Mouse (Mus musculus): ENCODE results near the gene Krt20.

DNA sequence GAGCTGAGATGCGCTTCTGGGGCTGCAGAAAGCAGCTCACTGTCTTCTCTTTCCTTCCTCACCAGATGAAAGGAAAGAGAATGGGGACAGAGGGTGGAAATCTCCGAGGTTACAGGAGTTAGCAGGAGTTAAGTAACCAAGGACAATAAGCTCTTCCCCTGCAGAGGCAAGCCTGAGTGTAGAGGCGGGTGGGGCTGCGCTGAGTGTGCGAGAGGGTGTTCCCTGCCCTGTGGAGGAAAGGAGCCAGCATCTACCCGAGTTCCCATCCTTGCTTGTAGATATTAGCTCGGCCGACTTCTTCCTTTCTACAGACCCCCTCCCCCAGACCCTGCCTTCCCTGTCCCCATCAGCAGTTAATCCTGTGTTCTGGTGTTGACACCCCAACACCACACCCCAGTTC lies 39.1 kb downstream of the Krt20 start:
- TF ChIP-seq CTCF (conservative IDR thresholded peaks at IDR 0.05; ENCODE audit: low read length) (no peak), NANOG (IDR thresholded peaks at IDR 0.05; ENCODE audit: borderline replicate concordance, low read length) (no peak)

Measured in E14TG2a.4 (cell line).